ENCODE assay signal across 23 mouse cellular contexts in the genomic region with DNA sequence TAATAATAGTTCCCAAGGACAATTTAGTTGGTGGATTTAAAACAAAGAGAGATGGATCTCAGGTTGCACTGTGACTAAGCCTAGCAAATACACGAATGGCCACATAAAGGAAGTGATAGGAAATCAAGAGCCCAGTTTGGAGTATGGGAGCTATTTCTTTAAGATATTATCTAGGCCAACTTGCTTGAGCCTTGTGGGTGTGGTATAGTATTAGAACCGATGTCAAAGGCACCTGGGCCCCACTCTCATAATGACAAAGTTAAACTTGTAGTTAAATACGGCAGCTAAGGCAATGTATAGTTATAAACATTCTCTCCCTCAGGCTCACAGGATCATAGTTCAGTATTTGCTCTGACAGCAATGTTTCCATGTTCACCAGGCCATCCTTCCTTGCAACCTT.
"Had no signal": no experiment of that assay in that cellular context is flagged by ENCODE, and none has a peak within 500 bp of the region (broad histone marks: within the 10 kb centered on the region; RNA-seq: fewer than 3 reads in every experiment).

No protein-coding gene starts in this region.

- H3K4me3 ChIP-seq: heart, embryonic 10.5 days; heart, embryonic 12.5 days; hindbrain, embryonic 10.5 days; hindbrain, embryonic 12.5 days; kidney, embryonic 15.5 days; limb, embryonic 13.5 days; limb, embryonic 15.5 days; liver, embryonic 12.5 days had no signal

- H3K9me3 ChIP-seq: heart, embryonic 10.5 days; heart, embryonic 12.5 days; hindbrain, embryonic 10.5 days; hindbrain, embryonic 12.5 days; kidney, embryonic 15.5 days; limb, embryonic 13.5 days; limb, embryonic 15.5 days; liver, embryonic 12.5 days had no signal

- H3K27me3 ChIP-seq: heart, embryonic 12.5 days; hindbrain, embryonic 12.5 days; kidney, embryonic 15.5 days; limb, embryonic 13.5 days; limb, embryonic 15.5 days; liver, embryonic 12.5 days had no signal

- H3K4me1 ChIP-seq: heart, embryonic 10.5 days; heart, embryonic 12.5 days; hindbrain, embryonic 10.5 days; hindbrain, embryonic 12.5 days; kidney, embryonic 15.5 days; limb, embryonic 13.5 days; limb, embryonic 15.5 days; liver, embryonic 12.5 days had no signal

- DNase-seq: gastrocnemius, postnatal 25 days; heart, postnatal 10 days; heart, postnatal 4 days; kidney, adult 11 months; kidney, adult 2 months; kidney, adult 9 months; kidney, postnatal 14 days; kidney, postnatal 36 days; layer of hippocampus, adult 9-11 months; left cerebral cortex, postnatal 4 days had no signal

- H3K36me3 ChIP-seq: heart, embryonic 10.5 days; heart, embryonic 12.5 days; hindbrain, embryonic 10.5 days; hindbrain, embryonic 12.5 days; kidney, embryonic 15.5 days; limb, embryonic 13.5 days; limb, embryonic 15.5 days; liver, embryonic 12.5 days had no signal

- H3K27ac ChIP-seq: heart, embryonic 10.5 days; hindbrain, embryonic 10.5 days; hindbrain, embryonic 12.5 days; hindbrain, embryonic 14.5 days; kidney, embryonic 15.5 days; kidney, postnatal 0 days; limb, embryonic 13.5 days; limb, embryonic 15.5 days; liver, embryonic 12.5 days; liver, embryonic 14.5 days had no signal

- H3K4me2 ChIP-seq: heart, embryonic 12.5 days; hindbrain, embryonic 12.5 days; hindbrain, embryonic 14.5 days; kidney, embryonic 15.5 days; limb, embryonic 13.5 days; limb, embryonic 15.5 days; liver, embryonic 12.5 days had no signal

- H3K9ac ChIP-seq: heart, embryonic 12.5 days; hindbrain, embryonic 12.5 days; hindbrain, embryonic 14.5 days; kidney, embryonic 15.5 days; limb, embryonic 13.5 days; limb, embryonic 15.5 days; liver, embryonic 12.5 days; liver, embryonic 14.5 days had no signal

- ATAC-seq: hindbrain, embryonic 16.5 days; inflammation-experienced regulatory T-cells, adult 6 months; liver, embryonic 12.5 days had no signal
